Mouse (Mus musculus) cerebellum, adult 8-10 months (tissue): ENCODE results near the gene Plpp1.

Experiments
- DNase-seq: peaks from one replicate; pipeline ENCODE4 v3.0.0; 2022

The Plpp1 gene

GRCm38 (mm10) chr13:112800597-112801380 lies at the start of gene Plpp1:
TSS of gene Plpp1 (plus strand) at chr13:112800792.
- peak; percentile 97 for DNase-seq

GRCm38 (mm10) chr13:112751454-112752308 lies 48.9 kb upstream of the Plpp1 start:
- no peak for DNase-seq

GRCm38 (mm10) chr13:112752309-112752975 lies 48.1 kb upstream of the Plpp1 start:
- DNase-seq, result no peak

- DNase-seq, result no peak
Measured at GRCm38 (mm10) chr13:112753522-112753921, 47.1 kb upstream of the Plpp1 start.

GRCm38 (mm10) chr13:112754871-112755270 lies 45.7 kb upstream of the Plpp1 start:
- no peak for DNase-seq

GRCm38 (mm10) chr13:112755507-112756010 lies 45.0 kb upstream of the Plpp1 start:
- no peak for DNase-seq

GRCm38 (mm10) chr13:112757395-112757794 lies 43.2 kb upstream of the Plpp1 start:
- no peak for DNase-seq

GRCm38 (mm10) chr13:112758546-112759090 lies 42.0 kb upstream of the Plpp1 start:
- DNase-seq, result no peak

GRCm38 (mm10) chr13:112759364-112759763 lies 41.2 kb upstream of the Plpp1 start:
- no peak for DNase-seq

GRCm38 (mm10) chr13:112759777-112760537 lies 40.6 kb upstream of the Plpp1 start:
- no peak for DNase-seq

GRCm38 (mm10) chr13:112760538-112760881 lies 40.1 kb upstream of the Plpp1 start:
- DNase-seq, result no peak

GRCm38 (mm10) chr13:112761787-112762186 lies 38.8 kb upstream of the Plpp1 start:
- no peak for DNase-seq

GRCm38 (mm10) chr13:112762548-112762947 lies 38.0 kb upstream of the Plpp1 start:
- no peak for DNase-seq

- DNase-seq, result no peak
Measured at GRCm38 (mm10) chr13:112763531-112764091, 37.0 kb upstream of the Plpp1 start.

GRCm38 (mm10) chr13:112764556-112764955 lies 36.0 kb upstream of the Plpp1 start:
- no peak for DNase-seq

GRCm38 (mm10) chr13:112765654-112766053 lies 34.9 kb upstream of the Plpp1 start:
- no peak for DNase-seq

- no peak for DNase-seq
Measured at GRCm38 (mm10) chr13:112770528-112771328, 29.9 kb upstream of the Plpp1 start.

- DNase-seq, result no peak
Measured at GRCm38 (mm10) chr13:112771447-112772208, 29.0 kb upstream of the Plpp1 start.

GRCm38 (mm10) chr13:112772252-112772651 lies 28.3 kb upstream of the Plpp1 start:
- DNase-seq, result no peak

GRCm38 (mm10) chr13:112772861-112773260 lies 27.7 kb upstream of the Plpp1 start:
- no peak for DNase-seq
